Mouse (Mus musculus) cerebellum, adult 2 months (tissue): ENCODE results near the gene Clec4a2.

Experiments used
- CTCF ChIP-seq: fragments of 200-500 bp; IDR thresholded peaks from 2 replicates; pipeline ENCODE4 v1.5.1; 2011; ENCODE audit warnings: low read depth, mild to moderate bottlenecking, control low read depth, low read length, moderate library complexity, borderline replicate concordance; ENCODE audit not compliant: insufficient read depth
- POLR2A ChIP-seq: fragments of 200-500 bp; IDR thresholded peaks from 2 replicates; pipeline ENCODE4 v1.6.1; 2011; ENCODE audit warnings: low read length, control low read depth, borderline replicate concordance; ENCODE audit not compliant: insufficient read depth

DNA sequence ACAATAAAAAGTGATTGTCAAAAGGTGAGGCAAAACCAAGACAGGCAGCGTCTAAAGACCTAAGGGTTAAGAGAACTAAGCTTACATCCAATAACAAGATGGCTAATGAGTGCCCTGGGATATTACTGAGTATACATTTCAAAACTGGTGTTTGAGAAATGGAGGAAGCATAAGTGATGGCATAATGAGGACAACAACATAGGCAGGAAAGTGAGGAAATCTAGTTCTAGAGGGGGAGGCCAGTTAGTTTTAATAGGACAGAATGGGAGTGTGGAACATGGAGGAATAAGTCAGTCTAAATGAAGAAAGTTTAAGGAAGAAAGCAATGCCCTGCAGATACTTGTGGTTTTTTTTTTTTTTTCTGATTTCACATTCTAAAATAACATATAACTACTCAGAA lies 20.9 kb downstream of the Clec4a2 start:
- TF ChIP-seq CTCF (no peak), POLR2A (no peak)
